Mouse (Mus musculus): ENCODE data around the gene Chrd.

- TF ChIP-seq CTCF (IDR thresholded peaks at IDR 0.05; ENCODE audit: control insufficient read depth, insufficient read depth, insufficient read length) (no peak), MAX (IDR thresholded peaks at IDR 0.05) (no peak), MYOG (IDR thresholded peaks at IDR 0.05; ENCODE audit: control insufficient read depth, extremely low read depth, insufficient read length) (no peak)
These were observed 41.3 kb upstream of the Chrd start for GRCm38 (mm10) chr16:20691617-20692016.
